Mouse (Mus musculus): ENCODE measurements around the gene Dixdc1. TPM values are rescaled to one million over a fixed set of nuclear protein-coding genes. Genes with fewer than 3 reads are reported as not detected.

Dixdc1 gene
- polyA plus RNA-seq (2016; fragmentation: Nextera tagmentation; extraction: Ambion mirVana), result 29.2 and 29.9 TPM in 2 replicates

DNA sequence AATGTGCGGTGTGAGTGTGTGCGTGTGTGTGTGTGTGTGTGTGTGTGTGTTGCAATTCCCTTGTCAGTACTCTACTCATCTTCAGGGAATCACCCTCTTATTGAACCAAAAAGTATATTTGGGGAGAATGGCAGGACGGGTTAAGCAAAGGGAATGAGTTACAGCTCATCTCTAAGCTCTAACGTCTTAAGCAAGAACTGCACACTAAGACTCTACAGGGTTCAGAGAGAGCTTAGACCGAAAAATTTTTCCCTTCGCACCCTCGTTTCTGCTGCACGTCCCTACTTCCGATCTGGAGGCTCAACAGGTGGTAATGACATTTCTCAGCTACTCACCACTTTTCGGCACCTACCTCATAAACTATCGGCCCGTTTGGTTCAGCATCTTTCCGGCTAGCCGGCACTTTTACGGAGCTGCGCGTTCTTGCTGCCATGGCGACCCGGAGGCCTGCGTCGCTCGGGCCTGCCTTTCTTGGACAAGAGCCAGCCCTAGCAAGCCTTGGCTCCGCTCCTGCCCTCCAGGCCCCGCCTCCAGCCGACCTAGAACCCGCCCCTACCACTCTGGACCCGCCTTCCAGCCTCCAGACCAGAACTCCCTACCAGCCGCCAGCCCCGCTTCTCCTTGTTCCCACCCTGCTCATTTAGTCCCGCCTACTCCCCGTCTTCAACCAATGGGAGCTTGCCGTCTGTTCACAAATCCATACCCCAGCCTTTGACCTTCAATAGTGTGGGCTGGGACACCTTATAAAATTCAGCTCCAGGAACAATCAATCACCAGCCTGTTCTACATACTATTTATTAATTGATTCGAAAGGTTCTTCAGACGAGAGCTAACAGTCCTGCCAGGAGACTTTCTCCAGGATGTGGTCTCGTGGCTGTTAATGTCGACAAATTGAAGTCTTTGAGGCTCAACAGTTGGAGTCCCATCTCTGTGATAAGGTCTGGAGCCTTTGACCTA, at the start of gene Dixdc1:
Gene Dixdc1 (minus strand): TSS at position 604 of the 957 bp plus-strand sequence.
- Histone ChIP-seq H3K36me3 (no peaks in the 10 kb centered on the region), H3K4me2 (replicated peaks) (peak within 1 kb of the TSS; percentile 61), H3K27ac (no peak within 1 kb of the TSS), H3K9ac (no peak within 1 kb of the TSS), H3K4me3 (peak within 1 kb of the TSS; percentile 27), H3K27me3 (replicated peaks) (no peaks in the 10 kb centered on the region), H3K4me1 (peaks cover 11% of the 10 kb centered on the region), H3K9me3 (no peaks in the 10 kb centered on the region)
- 16% methylated on average over 36 of the region's 36 CpGs for WGBS
- peak; percentile 93 for ATAC-seq (ENCODE audit: low FRiP score, low read depth)

DNA sequence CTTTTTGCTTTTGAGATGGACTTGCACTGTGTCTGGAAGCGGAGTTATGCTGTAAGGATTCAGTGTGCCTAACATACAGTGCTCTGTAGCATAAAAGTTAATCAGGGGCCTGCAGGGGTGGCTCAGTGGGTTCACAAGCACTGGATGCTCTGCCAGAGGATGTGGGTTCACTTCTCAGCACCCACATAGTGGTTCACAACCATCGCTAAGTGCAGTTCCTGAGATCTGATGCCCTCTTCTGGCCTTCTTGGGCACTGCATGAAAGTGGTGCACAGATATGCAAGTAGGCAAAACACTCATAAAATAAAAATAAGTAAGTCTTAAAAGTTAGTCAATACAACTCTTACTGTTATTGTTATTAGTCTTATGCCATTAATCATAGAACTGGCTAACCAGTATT, 42.8 kb upstream of the Dixdc1 start:
- H3K9me3 ChIP-seq, result no peaks in the 10 kb centered on the region
- no peak for ATAC-seq (ENCODE audit: low FRiP score, low read depth)
- H3K27ac ChIP-seq, result no peak overlapping the region
- WGBS, result 76% methylated on average over 2 of the region's 2 CpGs
- no peak overlapping the region for H3K4me3 ChIP-seq
- H3K4me1 ChIP-seq, result no peaks in the 10 kb centered on the region
- no peaks in the 10 kb centered on the region for H3K27me3 ChIP-seq (replicated peaks)
- no peak overlapping the region for H3K9ac ChIP-seq
- peaks cover 69% of the 10 kb centered on the region for H3K36me3 ChIP-seq
- H3K4me2 ChIP-seq (replicated peaks), result no peak overlapping the region

DNA sequence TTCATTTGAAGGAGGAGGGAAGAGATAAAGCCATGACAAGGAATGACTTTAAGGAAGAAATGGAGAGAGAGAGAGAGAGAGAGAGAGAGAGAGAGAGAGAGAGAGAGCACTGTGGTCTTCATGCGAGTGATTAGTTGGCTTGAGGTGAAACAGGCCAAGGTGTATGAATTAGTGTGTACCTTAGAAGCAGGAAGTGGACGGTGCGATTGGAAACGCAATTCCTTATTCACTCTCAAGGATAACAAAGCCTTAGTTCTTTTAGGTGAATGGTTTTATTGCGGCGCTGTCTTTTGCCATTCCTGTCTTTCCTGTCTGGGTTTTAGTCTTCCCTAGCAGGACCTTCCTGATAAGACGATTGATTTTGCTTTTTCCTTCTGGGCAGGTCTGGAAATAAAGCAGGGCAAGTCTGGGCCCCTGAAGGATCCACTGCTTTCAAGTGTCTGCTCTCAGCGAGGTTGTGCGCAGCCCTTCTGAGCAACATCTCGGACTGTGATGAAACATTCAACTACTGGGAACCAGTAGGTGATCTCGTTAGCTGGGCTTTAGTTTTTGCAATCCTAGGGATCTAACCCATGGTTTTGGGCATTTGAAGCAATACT, 36.9 kb upstream of the Dixdc1 start:
- Histone ChIP-seq H3K27ac (no peak overlapping the region), H3K27me3 (replicated peaks) (no peaks in the 10 kb centered on the region), H3K9me3 (no peaks in the 10 kb centered on the region), H3K9ac (peak overlapping the region; percentile 88), H3K4me2 (replicated peaks) (peak overlapping the region; percentile 86), H3K4me1 (peaks cover 14% of the 10 kb centered on the region), H3K36me3 (peaks cover 23% of the 10 kb centered on the region), H3K4me3 (peak overlapping the region; percentile 91)
- WGBS, result 66% methylated on average over 11 of the region's 11 CpGs
- no peak for ATAC-seq (ENCODE audit: low FRiP score, low read depth)

DNA sequence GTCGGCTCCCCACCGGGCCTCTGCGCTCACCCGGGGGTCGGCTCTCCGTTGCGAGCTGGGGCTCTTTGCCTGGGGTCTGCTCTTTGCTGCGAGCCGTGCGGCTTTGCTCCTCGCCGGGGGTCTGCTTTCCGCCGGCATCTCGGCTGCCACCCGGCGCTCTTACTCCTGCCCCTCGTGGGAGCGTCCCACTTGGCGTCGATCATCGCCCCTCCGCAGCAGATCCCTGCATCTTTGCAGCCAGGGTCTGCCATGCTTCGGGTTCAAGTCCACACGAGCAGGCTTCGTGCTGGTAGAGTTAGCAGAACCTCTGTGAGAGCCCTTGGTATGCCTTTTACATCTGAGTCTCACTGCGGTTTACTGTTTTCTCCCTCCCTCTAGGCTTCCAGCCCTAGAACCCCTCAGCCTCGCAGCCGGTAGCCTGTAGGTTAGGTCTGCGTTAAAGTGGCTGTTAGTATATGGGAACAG, 36.4 kb upstream of the Dixdc1 start:
- Histone ChIP-seq H3K27ac (peak overlapping the region; percentile 77; the same call in 1 of the 2 replicates), H3K4me2 (replicated peaks) (peak overlapping the region; percentile 86), H3K9ac (peak overlapping the region; percentile 88), H3K27me3 (replicated peaks) (no peaks in the 10 kb centered on the region), H3K4me1 (peaks cover 14% of the 10 kb centered on the region), H3K9me3 (no peaks in the 10 kb centered on the region), H3K36me3 (peaks cover 20% of the 10 kb centered on the region), H3K4me3 (peak overlapping the region; percentile 91)
- WGBS, result under 1% methylated on average over 30 of the region's 30 CpGs
- peak; percentile 60 for ATAC-seq (ENCODE audit: low FRiP score, low read depth)

DNA sequence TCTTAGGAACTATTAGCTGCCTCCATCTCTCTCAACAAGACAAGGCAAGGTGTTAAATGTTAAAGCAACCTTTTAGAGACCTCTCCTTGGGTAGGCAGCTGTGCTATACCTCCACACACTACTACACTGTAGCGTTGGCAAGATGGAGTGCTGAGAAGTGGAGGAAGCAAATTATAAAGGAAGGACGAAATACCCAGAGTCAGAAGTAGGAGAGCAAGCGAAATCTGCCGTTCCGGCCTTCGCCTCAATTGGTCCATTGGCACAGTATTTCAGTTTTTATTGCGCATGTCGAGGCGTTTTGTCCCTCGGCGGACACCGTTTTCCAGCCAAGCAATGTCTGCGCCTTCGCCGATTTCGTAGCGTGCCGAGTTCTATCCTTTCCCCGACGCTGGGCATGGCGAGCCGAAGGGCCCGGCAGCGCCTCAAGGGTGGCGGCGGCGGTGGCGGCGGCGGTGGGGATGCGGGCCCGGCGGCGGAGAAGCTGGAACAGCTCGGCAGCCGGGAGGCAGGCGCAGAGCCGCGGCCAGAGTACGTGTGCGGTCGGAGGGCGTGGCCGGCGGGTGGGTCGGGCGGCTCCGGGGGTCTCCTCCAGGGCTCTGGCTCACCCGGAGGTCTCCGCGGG, 35.8 kb upstream of the Dixdc1 start, which contains the start of the genes Alg9 and 1110032A03Rik:
Gene Alg9 (plus strand): TSS at position 29 of the 622 bp plus-strand sequence.
Gene 1110032A03Rik (minus strand): TSS at position 530 of the 622 bp plus-strand sequence.
- Histone ChIP-seq H3K27ac (peak within 1 kb of the TSS; percentile 77), H3K4me1 (peaks cover 14% of the 10 kb centered on the region), H3K9me3 (no peaks in the 10 kb centered on the region), H3K36me3 (peaks cover 17% of the 10 kb centered on the region), H3K9ac (peak within 1 kb of the TSS; percentile 88), H3K27me3 (replicated peaks) (no peaks in the 10 kb centered on the region), H3K4me2 (replicated peaks) (peak within 1 kb of the TSS; percentile 86), H3K4me3 (peak within 1 kb of the TSS; percentile 91)
- ATAC-seq (ENCODE audit: low FRiP score, low read depth), result peak; percentile 84
- under 1% methylated on average over 51 of the region's 51 CpGs for WGBS

DNA sequence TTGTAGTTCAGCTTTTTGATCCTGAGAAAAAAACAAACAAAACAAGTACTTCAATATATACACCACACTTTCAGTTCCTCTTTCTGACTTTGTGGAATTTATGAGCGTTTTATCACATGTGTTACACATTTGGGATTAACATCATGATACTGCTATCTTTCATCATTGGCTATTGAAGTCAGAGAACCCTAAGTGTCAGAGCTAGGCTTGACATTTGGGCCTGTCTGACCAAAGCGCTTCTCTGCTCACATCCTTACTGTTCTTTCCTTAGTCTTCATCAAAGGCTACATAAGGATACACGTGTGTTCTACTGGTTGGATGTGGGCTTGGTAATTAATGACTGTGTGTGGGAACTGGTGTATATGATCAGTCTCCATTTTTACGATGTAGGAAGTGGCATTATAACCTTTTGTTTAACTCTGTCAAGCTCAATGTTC, 34.7 kb upstream of the Dixdc1 start:
- ATAC-seq (ENCODE audit: low FRiP score, low read depth), result no peak
- H3K9ac ChIP-seq, result 0 out of 2 replicates have a peak overlapping the region, but pooled peaks have one; percentile 88
- H3K4me3 ChIP-seq, result no peak overlapping the region

DNA sequence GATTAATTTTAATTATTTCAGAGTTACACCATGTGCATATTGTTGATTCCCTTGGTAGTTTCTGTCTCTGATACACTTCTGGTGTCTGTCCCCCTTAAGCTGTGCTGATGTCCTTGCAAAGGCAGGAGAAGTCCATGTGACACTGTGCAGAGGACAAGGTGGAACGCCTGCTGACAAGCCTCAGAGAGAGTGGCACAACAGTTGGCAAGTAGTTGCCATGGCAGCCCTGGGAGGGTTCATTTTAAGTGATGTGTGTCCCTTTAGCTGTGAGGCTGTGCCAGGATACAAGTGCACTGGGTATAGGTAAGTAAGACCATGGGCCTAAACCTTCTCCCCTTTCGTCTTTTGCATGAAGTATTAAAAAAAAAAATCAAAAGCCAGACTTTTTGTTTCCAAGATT, 30.7 kb upstream of the Dixdc1 start:
- ATAC-seq (ENCODE audit: low FRiP score, low read depth), result no peak
- no peaks in the 10 kb centered on the region for H3K9me3 ChIP-seq
- 79% methylated on average over 2 of the region's 2 CpGs for WGBS

More for the DNA sequence above, 34.7 kb upstream of the Dixdc1 start:
- peaks cover 14% of the 10 kb centered on the region for H3K4me1 ChIP-seq
- WGBS, result 77% methylated on average over 4 of the region's 4 CpGs
- no peaks in the 10 kb centered on the region for H3K27me3 ChIP-seq (replicated peaks)
- H3K9me3 ChIP-seq, result no peaks in the 10 kb centered on the region
- H3K27ac ChIP-seq, result no peak overlapping the region
- peaks cover 7% of the 10 kb centered on the region; the same call in 1 of the 2 replicates for H3K36me3 ChIP-seq
- peak overlapping the region; percentile 86 for H3K4me2 ChIP-seq (replicated peaks)

DNA sequence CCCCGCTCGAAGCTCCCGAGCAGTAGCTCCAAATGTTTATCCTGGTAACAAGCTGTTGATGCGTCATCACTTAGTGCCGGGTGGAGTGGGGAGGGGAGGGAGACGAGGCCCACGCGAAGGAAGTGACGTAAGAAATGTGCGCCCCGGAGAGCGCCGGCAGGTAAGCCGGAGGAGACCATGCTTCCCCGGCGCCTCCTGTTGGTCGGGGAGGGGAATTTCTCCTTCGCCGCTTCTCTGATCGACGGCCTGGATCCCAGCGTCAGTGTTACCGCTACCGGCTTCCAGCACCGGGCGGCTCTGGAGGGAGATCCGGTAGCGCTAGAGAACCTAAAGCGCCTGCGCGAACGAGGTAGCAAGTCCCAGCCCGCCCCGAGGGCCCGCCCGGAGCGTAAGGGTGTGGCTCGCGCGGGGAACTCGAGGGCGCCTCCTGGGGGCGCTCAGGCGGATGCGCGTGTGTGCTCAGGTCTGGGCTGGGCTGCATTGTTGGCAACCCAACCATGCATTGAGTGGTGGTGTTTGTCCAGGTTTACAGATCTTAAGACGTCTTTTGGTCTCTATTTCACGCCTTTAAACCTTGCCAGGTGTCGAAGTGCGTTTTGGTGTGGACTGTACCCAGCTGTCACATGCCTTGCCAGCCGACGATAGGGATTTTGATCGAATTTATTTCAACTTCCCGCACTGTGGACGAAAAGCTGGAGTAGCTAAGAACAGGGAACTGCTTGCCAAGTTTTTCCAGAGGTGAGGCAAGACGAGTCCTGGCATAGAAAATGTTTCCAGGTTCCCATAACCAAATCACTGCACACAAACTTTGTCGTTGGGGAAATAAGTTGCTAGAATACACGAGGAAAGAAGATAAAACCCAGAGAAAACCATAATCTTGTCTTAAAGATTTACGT, 29.0 kb upstream of the Dixdc1 start, which contains the start of gene Fdxacb1:
Gene Fdxacb1 (plus strand): TSS at position 130 of the 896 bp plus-strand sequence.
- H3K27ac ChIP-seq, result peak within 1 kb of the TSS; percentile 50; the same call in 1 of the 2 replicates
- peak within 1 kb of the TSS; percentile 59 for H3K9ac ChIP-seq
- no peaks in the 10 kb centered on the region for H3K27me3 ChIP-seq (replicated peaks)
- 0 out of 2 replicates have a peak, but pooled peaks cover 4% of the 10 kb centered on the region for H3K36me3 ChIP-seq
- H3K4me2 ChIP-seq (replicated peaks), result peak within 1 kb of the TSS; percentile 75
- H3K4me1 ChIP-seq, result peaks cover 3% of the 10 kb centered on the region; the same call in 1 of the 2 replicates
- peak within 1 kb of the TSS; percentile 48 for H3K4me3 ChIP-seq
- 4% methylated on average over 59 of the region's 59 CpGs for WGBS
- H3K9me3 ChIP-seq, result no peaks in the 10 kb centered on the region
- ATAC-seq (ENCODE audit: low FRiP score, low read depth), result peak; percentile 97

More for the DNA sequence above, 30.7 kb upstream of the Dixdc1 start:
- Histone ChIP-seq H3K4me2 (replicated peaks) (no peak overlapping the region), H3K36me3 (0 out of 2 replicates have a peak, but pooled peaks cover 4% of the 10 kb centered on the region), H3K4me1 (peaks cover 6% of the 10 kb centered on the region; the same call in 1 of the 2 replicates), H3K27ac (no peak overlapping the region), H3K27me3 (replicated peaks) (no peaks in the 10 kb centered on the region), H3K4me3 (no peak overlapping the region), H3K9ac (no peak overlapping the region)

DNA sequence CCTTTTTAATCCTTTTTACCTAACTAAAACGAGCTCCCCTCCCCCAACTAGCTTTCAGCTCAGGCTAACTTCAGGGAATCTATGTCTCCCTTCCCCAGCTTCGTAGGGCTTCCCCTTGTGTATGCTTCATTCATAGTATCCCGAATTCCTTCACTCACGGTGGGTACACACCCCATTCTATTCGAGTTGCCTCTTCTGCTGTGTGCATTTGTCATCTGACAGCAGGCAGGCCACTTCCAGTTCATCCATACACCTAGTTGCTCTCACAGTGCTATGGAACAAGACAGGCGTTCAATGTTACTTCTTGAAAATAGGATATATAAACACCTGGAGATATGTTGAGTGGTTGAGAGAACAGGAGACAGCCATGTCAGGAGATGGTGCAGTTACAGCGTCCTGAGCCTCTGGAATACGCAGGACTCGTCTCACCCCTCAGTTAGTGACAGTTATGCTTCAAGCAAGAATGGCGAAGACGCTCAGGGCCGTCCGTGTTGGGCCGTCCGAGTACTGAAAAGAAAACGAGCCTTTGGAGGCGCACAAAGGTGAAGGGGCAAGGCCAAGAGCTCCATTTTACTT, 28.3 kb upstream of the Dixdc1 start:
- Histone ChIP-seq H3K27me3 (replicated peaks) (no peaks in the 10 kb centered on the region), H3K9ac (peak overlapping the region; percentile 59), H3K4me1 (peaks cover 3% of the 10 kb centered on the region; the same call in 1 of the 2 replicates), H3K36me3 (0 out of 2 replicates have a peak, but pooled peaks cover 4% of the 10 kb centered on the region), H3K9me3 (no peaks in the 10 kb centered on the region), H3K4me2 (replicated peaks) (peak overlapping the region; percentile 75), H3K4me3 (peak overlapping the region; percentile 48), H3K27ac (no peak overlapping the region)
- WGBS, result 6% methylated on average over 17 of the region's 17 CpGs
- no peak; the same call in none of the 2 replicates for ATAC-seq (ENCODE audit: low FRiP score, low read depth)

DNA sequence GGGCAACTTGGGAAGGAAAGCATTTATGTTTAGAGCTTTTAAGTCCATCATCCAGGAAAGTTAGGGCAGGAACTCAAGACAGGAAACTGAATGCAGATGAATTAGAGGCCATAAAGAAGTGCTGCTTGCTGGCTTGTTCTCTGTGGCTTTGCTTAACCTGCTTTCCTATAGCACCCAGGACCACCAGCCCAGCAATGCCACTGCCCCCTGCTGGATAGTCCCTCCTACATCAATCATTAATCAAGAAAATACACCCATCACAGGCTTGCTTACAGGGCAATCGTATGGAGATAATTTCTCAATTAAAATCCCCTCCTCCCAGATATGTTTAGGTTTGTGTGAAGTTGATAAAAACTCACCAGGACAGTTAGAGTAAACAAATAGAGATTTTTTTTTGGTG, 24.0 kb upstream of the Dixdc1 start:
- Histone ChIP-seq H3K9me3 (no peaks in the 10 kb centered on the region), H3K4me3 (no peak overlapping the region), H3K9ac (no peak overlapping the region), H3K36me3 (no peaks in the 10 kb centered on the region), H3K27ac (no peak overlapping the region), H3K4me2 (replicated peaks) (no peak overlapping the region), H3K27me3 (replicated peaks) (no peaks in the 10 kb centered on the region), H3K4me1 (no peaks in the 10 kb centered on the region)
- ATAC-seq (ENCODE audit: low FRiP score, low read depth), result no peak
- 77% methylated on average over 1 of the region's 1 CpGs for WGBS
